Mouse (Mus musculus) kidney, adult 2 months (tissue): ENCODE results near the gene Aox3.

Experiments
- CTCF ChIP-seq: fragments of 200-500 bp; conservative IDR thresholded peaks from 2 replicates; pipeline ENCODE4 v1.5.1; 2011; ENCODE audit warnings: low read depth, mild to moderate bottlenecking, control low read depth, low read length, moderate library complexity, mixed read lengths; ENCODE audit not compliant: insufficient read depth, insufficient read length
- POLR2A ChIP-seq: fragments of 200-500 bp; IDR thresholded peaks from one replicate; pipeline ENCODE4 v1.6.1; 2011; ENCODE audit warnings: low read depth, low read length, control low read depth

DNA sequence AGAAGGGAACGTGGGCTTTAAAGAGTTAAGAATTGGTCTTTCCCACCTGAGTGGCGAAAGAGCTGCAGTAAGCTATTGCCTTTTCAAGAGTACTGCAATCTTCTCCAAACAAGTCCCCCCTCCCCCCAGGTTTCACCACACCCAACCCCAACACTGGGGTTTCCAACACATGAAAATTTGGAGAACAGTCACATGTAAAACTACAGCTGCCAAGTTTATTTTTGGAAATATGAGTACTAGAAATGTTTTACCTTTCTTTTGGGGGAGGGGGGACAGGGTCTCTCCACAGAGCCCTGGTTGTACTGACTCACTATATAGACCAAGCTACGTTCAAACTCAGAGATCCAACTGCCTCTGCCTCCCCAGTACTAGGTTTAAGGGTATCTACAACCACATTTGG, 82.1 kb downstream of the Aox3 start:
- no peak for TF ChIP-seq POLR2A
- TF ChIP-seq CTCF = no peak
